Mouse (Mus musculus) limb, embryonic 10.5 days (tissue): Measurements from ENCODE around the gene Lilra5. TPM values are rescaled to one million over a fixed set of nuclear protein-coding genes. Genes with fewer than 3 reads are reported as not detected.

Experiments
- DNase-seq: peaks from one replicate; pipeline ENCODE4 v3.0.0-alpha.2; 2017; ENCODE audit warnings: low spot score
- H3K27ac ChIP-seq: fragments of 300-500 bp; sonication (generic); 2 replicates; pipeline ENCODE4 v1.5.1; 2016; ENCODE audit warnings: mild to moderate bottlenecking
- H3K27me3 ChIP-seq: fragments of 300-500 bp; sonication (generic); 2 replicates; pipeline ENCODE4 v1.6.1; 2016; ENCODE audit warnings: low read depth, mild to moderate bottlenecking; ENCODE audit not compliant: poor library complexity, severe bottlenecking
- H3K36me3 ChIP-seq: fragments of 300-500 bp; sonication (generic); 2 replicates; pipeline ENCODE4 v1.6.1; 2016; ENCODE audit warnings: mild to moderate bottlenecking, moderate library complexity
- H3K4me1 ChIP-seq: fragments of 300-500 bp; sonication (generic); 2 replicates; pipeline ENCODE4 v1.6.1; 2016
- H3K4me3 ChIP-seq: fragments of 300-500 bp; sonication (generic); 2 replicates; pipeline ENCODE4 v1.5.1; 2016; ENCODE audit warnings: mild to moderate bottlenecking, moderate library complexity
- H3K9me3 ChIP-seq: fragments of 300-500 bp; sonication (generic); replicated peaks from 2 replicates; pipeline ENCODE4 v1.6.1; 2016; ENCODE audit warnings: mild to moderate bottlenecking
- WGBS: fragments of 180-500 bp; shearing (Covaris S2); methylation state at CpG from one replicate; pipeline ENCODE4 v1.1.7; 2016; 5-methylcytosine and 5-hydroxymethylcytosine counted together
- polyA plus RNA-seq: library from polyadenylated mRNA; unstranded; fragments of >200 nt; fragmentation: Nextera tagmentation; extraction: Ambion mirVana; gene quantifications from 2 replicates; pipeline ENCODE4 v1.2.1, GENCODE M21; 2016

The Lilra5 gene
- polyA plus RNA-seq, 1 experiment from 2014 or later: not detected

GRCm38 (mm10) chr7:4292638-4293037, 55.1 kb downstream of the Lilra5 start:
- no peak overlapping the region for H3K4me3 ChIP-seq
- no peaks in the 10 kb centered on the region for H3K9me3 ChIP-seq
- no peak for DNase-seq
- H3K4me1 ChIP-seq: no peaks in the 10 kb centered on the region
- no peaks in the 10 kb centered on the region for H3K27me3 ChIP-seq
- no peaks in the 10 kb centered on the region for H3K36me3 ChIP-seq
- H3K27ac ChIP-seq: no peak overlapping the region
- 86% methylated on average over 5 of the region's 5 CpGs for WGBS

Other genes starting within 250 kb of the Lilra5 start
- 0.13 and 0.19 TPM in 2 replicates for gene Lair1, start 174.6 kb upstream of the Lilra5 start, polyA plus RNA-seq
- 0.79 and 1.2 TPM in 2 replicates for gene Ttyh1, start 118.3 kb upstream of the Lilra5 start, polyA plus RNA-seq
- gene Leng8, start 100.7 kb upstream of the Lilra5 start, polyA plus RNA-seq: 61.7 and 75.9 TPM in 2 replicates
- 1.2 and 2.0 TPM in 2 replicates for gene Leng9, start 87.4 kb upstream of the Lilra5 start, polyA plus RNA-seq
- 23.5 and 32.3 TPM in 2 replicates for gene Cdc42ep5, start 72.9 kb upstream of the Lilra5 start, polyA plus RNA-seq
- not detected in 2 replicates for gene Ncr1, start 100.0 kb downstream of the Lilra5 start, polyA plus RNA-seq
- 0.30 and 0.35 TPM in 2 replicates for gene Gp6, start 160.0 kb downstream of the Lilra5 start, polyA plus RNA-seq
- gene Rdh13, start 207.9 kb downstream of the Lilra5 start, polyA plus RNA-seq: 31.9 and 35.0 TPM in 2 replicates
- 2.7 and 5.4 TPM in 2 replicates for gene Eps8l1, start 222.9 kb downstream of the Lilra5 start, polyA plus RNA-seq